Mouse (Mus musculus) myocyte (in vitro differentiated cells): ENCODE results near the gene Gm27027. TPM values are rescaled to one million over a fixed set of nuclear protein-coding genes. Genes with fewer than 3 reads are reported as not detected.

Experiments used
- H3K27me3 ChIP-seq: one replicate; pipeline ENCODE4 v1.6.1; 2011; ENCODE audit not compliant: control insufficient read depth, insufficient read depth, insufficient read length
- H3K36me3 ChIP-seq: one replicate; pipeline ENCODE4 v1.6.1; 2011; ENCODE audit not compliant: control insufficient read depth, insufficient read depth
- H3K4me2 ChIP-seq: one replicate; pipeline ENCODE4 v1.6.1; 2011; ENCODE audit warnings: low read depth, control low read depth
- H3K4me3 ChIP-seq: one replicate; pipeline ENCODE4 v1.5.1; 2011; ENCODE audit warnings: mild to moderate bottlenecking, control low read depth, moderate library complexity
- H3K79me2 ChIP-seq: one replicate; pipeline ENCODE4 v1.6.1; 2011; ENCODE audit not compliant: control insufficient read depth, insufficient read depth
- H3ac ChIP-seq: one replicate; pipeline ENCODE4 v1.6.1; 2011; ENCODE audit not compliant: control insufficient read depth, insufficient read length
- CEBPB ChIP-seq: IDR thresholded peaks from 2 replicates; pipeline ENCODE4 v1.6.1; 2011; ENCODE audit warnings: mild to moderate bottlenecking, moderate library complexity; ENCODE audit not compliant: poor library complexity, insufficient read depth, severe bottlenecking
- E2F4 ChIP-seq: IDR thresholded peaks from one replicate; pipeline ENCODE4 v1.6.1; 2011; ENCODE audit warnings: mild to moderate bottlenecking, control low read depth, moderate library complexity; ENCODE audit not compliant: insufficient read depth
- MAX ChIP-seq: IDR thresholded peaks from one replicate; pipeline ENCODE4 v1.6.1; 2011; ENCODE audit warnings: low read depth, mild to moderate bottlenecking, control low read depth
- MYOD1 ChIP-seq, 3 experiments: IDR thresholded peaks; one replicate each; pipeline ENCODE4 v1.6.1; 2011; ENCODE audit warnings: control low read depth in 2 of 3, low read depth in 2 of 3, mild to moderate bottlenecking in 2 of 3, moderate library complexity in 1 of 3; ENCODE audit not compliant: insufficient read length in 2 of 3, control insufficient read depth in 1 of 3
- MYOG ChIP-seq, 3 experiments: IDR thresholded peaks; one replicate each; pipeline ENCODE4 v1.6.1; 2011; ENCODE audit warnings: control low read depth in 2 of 3, low read depth in 2 of 3, mild to moderate bottlenecking in 2 of 3; ENCODE audit not compliant: insufficient read length in 2 of 3, control insufficient read depth in 1 of 3, insufficient read depth in 1 of 3
- POLR2A ChIP-seq: IDR thresholded peaks from one replicate; pipeline ENCODE4 v1.6.1; 2011; ENCODE audit warnings: low read depth, mild to moderate bottlenecking, control low read depth, moderate library complexity; ENCODE audit not compliant: insufficient read length
- POLR2AphosphoS2 ChIP-seq: IDR thresholded peaks from one replicate; pipeline ENCODE4 v1.6.1; 2011; ENCODE audit warnings: low read depth, control low read depth; ENCODE audit not compliant: insufficient read length
- REST ChIP-seq: IDR thresholded peaks from one replicate; pipeline ENCODE4 v1.6.1; 2011; ENCODE audit warnings: mild to moderate bottlenecking, control low read depth, moderate library complexity; ENCODE audit not compliant: insufficient read depth, insufficient read length
- SRF ChIP-seq: IDR thresholded peaks from one replicate; pipeline ENCODE4 v1.6.1; 2011; ENCODE audit warnings: low read depth; ENCODE audit not compliant: control insufficient read depth, insufficient read length
- TCF12 ChIP-seq: IDR thresholded peaks from one replicate; pipeline ENCODE4 v1.6.1; 2011; ENCODE audit warnings: mild to moderate bottlenecking, control low read depth; ENCODE audit not compliant: poor library complexity, insufficient read depth, severe bottlenecking
- TCF3 ChIP-seq: IDR thresholded peaks from one replicate; pipeline ENCODE4 v1.6.1; 2011; ENCODE audit warnings: low read depth, control low read depth; ENCODE audit not compliant: insufficient read length
- USF1 ChIP-seq: IDR thresholded peaks from one replicate; pipeline ENCODE4 v1.6.1; 2011; ENCODE audit warnings: low read depth, mild to moderate bottlenecking, control low read depth, moderate library complexity
- polyA plus RNA-seq: library from polyadenylated mRNA; unstranded; fragments of >200 nt; fragmentation: generic; extraction: Trizol; gene quantifications from one replicate; pipeline ENCODE4 v1.2.1, GENCODE M21; 2012; ENCODE audit warnings: missing spikeins

Gm27027 gene
- not detected for polyA plus RNA-seq

DNA sequence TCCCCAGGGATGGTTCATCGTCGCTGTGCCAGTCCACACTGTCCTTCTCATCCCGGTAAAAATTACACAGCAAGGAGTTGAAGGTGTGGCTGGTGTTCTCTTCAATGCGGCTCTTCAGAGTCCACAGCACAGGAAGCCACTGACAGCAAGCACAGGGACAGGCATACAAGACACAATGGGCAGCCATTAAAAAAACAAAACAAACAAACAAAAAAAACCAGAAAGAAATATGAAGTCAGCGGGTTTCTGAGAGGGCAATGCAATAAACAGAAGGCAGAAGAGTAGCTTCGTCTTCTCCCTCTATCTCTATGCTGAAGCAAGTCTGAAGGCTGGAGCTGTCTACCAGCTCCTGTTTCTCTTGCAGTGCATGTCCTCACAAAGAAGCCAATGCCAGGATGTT, at the start of gene Gm27027:
Gene Gm27027, minus strand, starts transcription at position 101 of the 400 bp plus-strand sequence.
- no peak within 1 kb of the TSS for H3K4me3 ChIP-seq
- H3K36me3 ChIP-seq, result peaks cover 33% of the 10 kb centered on the region
- TF ChIP-seq SRF, result no peak
- no peak for TF ChIP-seq USF1
- TF ChIP-seq E2F4, result no peak
- no peak for TF ChIP-seq TCF12
- no peak for TF ChIP-seq MYOD1 (IDR thresholded peaks at IDR 0.05; ENCODE audit: control insufficient read depth in 1 of 3, insufficient read length in 2 of 3, low read depth in 2 of 3)
- TF ChIP-seq MAX, result no peak
- no peak for TF ChIP-seq MYOG (IDR thresholded peaks at IDR 0.05; ENCODE audit: control insufficient read depth in 1 of 3, insufficient read depth in 1 of 3, insufficient read length in 2 of 3, low read depth in 2 of 3)
- no peak for TF ChIP-seq REST
- no peak within 1 kb of the TSS for H3ac ChIP-seq
- H3K4me2 ChIP-seq, result no peak within 1 kb of the TSS
- H3K79me2 ChIP-seq, result no peaks in the 10 kb centered on the region
- H3K27me3 ChIP-seq, result no peaks in the 10 kb centered on the region

DNA sequence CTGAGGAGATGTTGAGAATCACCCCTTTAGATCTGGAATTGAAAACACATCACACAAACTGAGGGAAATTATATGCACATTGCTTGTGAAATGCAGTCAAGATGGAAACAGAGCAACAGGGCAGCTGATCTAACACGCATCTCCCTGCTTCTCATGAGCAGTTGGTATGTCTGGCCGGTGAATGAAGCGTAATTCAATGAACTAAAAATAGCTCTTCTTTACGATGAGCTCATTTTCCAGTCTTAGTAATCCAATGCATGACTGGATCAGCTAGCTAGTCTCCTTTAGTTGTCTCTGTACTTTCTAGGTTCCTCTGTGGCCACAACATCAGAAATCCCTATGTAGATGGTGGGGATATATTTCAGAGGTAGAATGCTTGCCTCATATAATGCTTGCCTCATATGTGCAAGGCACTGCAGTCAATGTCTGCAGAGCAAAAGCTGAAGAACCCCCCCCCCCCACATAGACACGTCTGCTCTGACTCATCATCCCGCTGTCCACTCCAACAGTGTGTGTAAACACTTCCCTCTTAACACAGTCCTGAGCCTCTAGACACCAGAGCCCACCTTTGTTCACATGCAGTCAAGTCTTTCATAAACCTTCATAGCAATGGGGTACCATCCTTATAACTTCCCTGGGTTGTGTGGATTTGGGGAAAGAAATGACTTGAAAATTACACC, 49.4 kb upstream of the Gm27027 start:
- Histone ChIP-seq H3K79me2 (peaks cover 6% of the 10 kb centered on the region), H3ac (no peak overlapping the region), H3K4me2 (peak overlapping the region; percentile 52), H3K36me3 (no peaks in the 10 kb centered on the region), H3K4me3 (no peak overlapping the region), H3K27me3 (no peaks in the 10 kb centered on the region)
- TF ChIP-seq E2F4 (no peak), TCF12 (no peak), MAX (no peak), POLR2A (no peak), TCF3 (no peak), SRF (no peak), POLR2AphosphoS2 (no peak), MYOD1 (IDR thresholded peaks at IDR 0.05; ENCODE audit: control insufficient read depth in 1 of 3, insufficient read length in 2 of 3, low read depth in 2 of 3) (no peak)

DNA sequence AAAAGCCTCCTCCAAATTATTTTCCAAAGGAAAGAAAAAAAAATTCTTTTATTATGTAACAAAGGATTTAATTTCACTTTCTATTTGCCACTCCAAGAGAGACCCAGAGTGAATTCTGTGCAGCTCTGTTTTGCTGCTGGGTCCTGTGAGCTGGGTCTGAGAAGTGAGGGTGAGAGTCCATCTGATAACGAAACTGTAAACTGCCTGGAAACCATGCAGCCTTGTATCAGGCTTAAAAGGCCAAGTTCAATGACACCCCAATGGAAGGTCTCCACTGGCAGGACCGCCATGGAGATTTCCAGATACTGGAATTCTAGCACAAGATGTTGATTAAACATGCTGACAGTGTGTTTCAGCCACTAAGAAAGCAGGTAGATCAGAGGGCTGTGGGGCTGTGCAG, 48.0 kb upstream of the Gm27027 start:
- no peak overlapping the region for H3K4me2 ChIP-seq
- no peak overlapping the region for H3ac ChIP-seq
- no peaks in the 10 kb centered on the region for H3K27me3 ChIP-seq
- no peak overlapping the region for H3K4me3 ChIP-seq
- H3K36me3 ChIP-seq, result no peaks in the 10 kb centered on the region
- TF ChIP-seq E2F4 (no peak), MYOG (IDR thresholded peaks at IDR 0.05; ENCODE audit: control insufficient read depth in 1 of 3, insufficient read depth in 1 of 3, insufficient read length in 2 of 3, low read depth in 2 of 3) (no peak), SRF (no peak), USF1 (no peak), MAX (no peak), TCF12 (no peak), MYOD1 (IDR thresholded peaks at IDR 0.05; ENCODE audit: control insufficient read depth in 1 of 3, insufficient read length in 2 of 3, low read depth in 2 of 3) (no peak), REST (no peak), POLR2AphosphoS2 (no peak), TCF3 (no peak), CEBPB (no peak), POLR2A (no peak)
- peaks cover 6% of the 10 kb centered on the region for H3K79me2 ChIP-seq

DNA sequence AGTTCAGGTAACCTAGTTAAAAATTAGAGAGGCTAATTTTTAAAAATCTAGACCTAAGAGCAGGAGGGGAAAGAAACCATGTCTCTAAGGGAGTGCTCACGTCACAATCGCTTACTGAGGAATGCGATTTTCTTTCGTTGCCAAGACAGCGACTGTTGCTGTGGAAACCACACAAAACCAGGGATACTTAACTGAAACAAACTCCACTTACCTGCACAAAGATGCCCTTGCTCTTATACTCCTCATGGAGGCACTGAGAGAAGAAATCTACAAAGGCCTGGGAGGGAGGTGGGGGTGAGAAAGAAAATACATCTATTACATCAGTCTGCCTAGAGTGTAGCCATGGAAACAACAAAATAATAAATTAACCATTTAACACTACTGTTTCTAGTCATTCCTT, 47.5 kb upstream of the Gm27027 start:
- Histone ChIP-seq H3K36me3 (no peaks in the 10 kb centered on the region), H3K79me2 (peaks cover 6% of the 10 kb centered on the region), H3K4me3 (no peak overlapping the region), H3ac (no peak overlapping the region), H3K4me2 (no peak overlapping the region), H3K27me3 (no peaks in the 10 kb centered on the region)
- no peak for TF ChIP-seq TCF3
- TF ChIP-seq POLR2A, result no peak
- no peak for TF ChIP-seq E2F4
- no peak for TF ChIP-seq MYOG (IDR thresholded peaks at IDR 0.05; ENCODE audit: control insufficient read depth in 1 of 3, insufficient read depth in 1 of 3, insufficient read length in 2 of 3, low read depth in 2 of 3)
- no peak for TF ChIP-seq SRF
- no peak for TF ChIP-seq MYOD1 (IDR thresholded peaks at IDR 0.05; ENCODE audit: control insufficient read depth in 1 of 3, insufficient read length in 2 of 3, low read depth in 2 of 3)
- no peak for TF ChIP-seq TCF12
- TF ChIP-seq MAX, result no peak
- TF ChIP-seq USF1, result no peak
- TF ChIP-seq POLR2AphosphoS2, result no peak
- no peak for TF ChIP-seq REST
- no peak for TF ChIP-seq CEBPB

DNA sequence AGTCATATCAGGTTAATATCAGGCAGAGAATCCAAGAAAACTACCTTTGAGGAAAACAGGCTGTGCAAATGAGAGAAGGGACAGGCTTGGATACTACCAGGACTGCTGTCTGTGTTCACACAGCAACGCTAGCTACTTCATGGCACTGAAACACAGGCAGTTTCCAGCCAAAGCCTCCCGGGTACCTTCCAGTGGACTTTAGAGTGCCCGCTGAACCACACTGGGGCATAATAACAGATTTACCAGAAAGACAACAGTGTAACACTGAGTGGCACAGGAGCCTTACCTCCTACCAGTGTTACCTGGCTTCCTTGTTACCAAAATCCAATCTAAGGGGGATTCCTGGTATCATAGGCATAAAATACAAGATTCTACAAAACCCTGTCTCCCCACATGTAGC, 46.3 kb upstream of the Gm27027 start:
- no peak overlapping the region for H3K4me2 ChIP-seq
- no peaks in the 10 kb centered on the region for H3K36me3 ChIP-seq
- TF ChIP-seq MAX, result no peak
- H3K79me2 ChIP-seq, result peaks cover 6% of the 10 kb centered on the region
- H3K4me3 ChIP-seq, result no peak overlapping the region
- no peaks in the 10 kb centered on the region for H3K27me3 ChIP-seq
- H3ac ChIP-seq, result no peak overlapping the region
